Mouse (Mus musculus): ENCODE results near the gene Trp73.

- TF ChIP-seq POLR2A (IDR thresholded peaks at IDR 0.05; ENCODE audit: borderline replicate concordance, control insufficient read depth, low read depth, low read length) (no peak), CTCF (IDR thresholded peaks at IDR 0.05; ENCODE audit: control insufficient read depth, insufficient read depth, low read length) (no peak)
These were observed 58.0 kb downstream of the Trp73 start for GRCm38 (mm10) chr4:154081974-154082373.

Measured in bone marrow, adult 2 months (tissue).